Mouse (Mus musculus) adrenal gland, postnatal 25 days (tissue): ENCODE results near the gene Arnt. TPM values are rescaled to one million over a fixed set of nuclear protein-coding genes. Genes with fewer than 3 reads are reported as not detected.
A peak's percentile ranks its signal among the peaks of the same experiment; 100 is the strongest.

Source experiments
- DNase-seq: peaks from one replicate; pipeline ENCODE4 v3.0.0; 2021; ENCODE audit warnings: mixed read lengths
- total RNA-seq: library from RNA; stranded (reverse); gene quantifications from 2 replicates; pipeline ENCODE4 v1.2.3, GENCODE M21; 2021

Gene Arnt
- total RNA-seq, 1 experiment from 2014 or later, result 87.6 TPM

GRCm38 (mm10) chr3:95457758-95458157 lies 23.6 kb downstream of the Arnt start:
- no peak for DNase-seq

DNA sequence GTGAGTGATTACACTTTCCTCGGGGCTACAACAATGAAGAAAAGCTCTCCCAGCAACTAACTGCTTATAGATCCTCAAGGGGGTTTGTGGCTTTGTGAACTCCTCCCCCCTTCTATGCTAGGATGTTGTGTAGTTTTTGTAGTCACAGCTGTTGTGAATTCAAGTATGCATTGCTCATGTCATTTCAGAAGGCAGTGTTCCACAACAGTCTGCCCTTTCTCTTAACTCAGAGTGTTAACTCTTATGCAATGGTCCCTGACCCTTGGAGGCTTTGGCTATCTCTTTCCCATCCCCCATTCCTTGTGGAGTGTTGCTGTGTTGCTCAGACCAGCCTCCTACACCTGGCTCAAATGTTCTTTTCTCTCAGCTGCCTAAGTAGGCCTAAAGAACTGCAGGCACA lies 25.2 kb downstream of the Arnt start:
- DNase-seq, result no peak

DNA sequence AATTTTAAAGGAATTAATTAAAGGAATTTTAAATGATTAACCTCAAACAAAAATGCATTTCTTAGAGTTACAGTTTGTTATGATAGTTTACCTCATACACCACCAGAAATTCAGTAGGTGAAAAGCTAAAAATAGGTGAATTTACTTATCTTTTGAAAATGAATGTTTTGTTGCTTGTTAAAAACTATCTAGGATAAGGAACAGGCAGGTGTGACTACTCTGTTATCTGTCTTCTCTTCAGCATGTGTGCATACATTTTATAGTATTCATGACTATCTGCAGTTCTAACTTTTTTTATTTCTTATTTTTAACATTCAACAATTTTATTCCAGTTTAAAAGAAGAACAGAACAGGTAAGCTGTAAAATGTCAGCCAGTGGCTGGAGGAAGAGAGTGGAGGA lies 29.7 kb downstream of the Arnt start:
- DNase-seq, result no peak

DNA sequence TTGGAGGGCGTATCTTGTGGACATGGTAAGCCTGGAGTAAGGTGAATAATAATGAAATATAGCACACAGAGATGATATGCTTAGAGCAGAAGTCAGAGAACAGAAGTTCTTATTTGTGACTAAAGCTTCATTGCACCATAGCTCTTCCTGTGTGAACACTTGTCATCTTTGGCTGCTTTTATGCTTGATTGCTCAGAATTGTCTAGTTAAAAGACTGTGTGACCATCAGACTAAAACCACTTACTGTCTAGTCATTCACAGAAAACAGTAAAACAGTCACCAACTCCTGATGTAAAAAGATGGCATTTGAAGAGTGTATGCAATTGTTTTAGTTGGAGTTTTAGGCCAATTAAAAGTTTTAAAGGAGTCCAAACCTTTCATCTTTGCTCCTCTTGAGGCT lies 44.8 kb downstream of the Arnt start:
- no peak for DNase-seq

DNA sequence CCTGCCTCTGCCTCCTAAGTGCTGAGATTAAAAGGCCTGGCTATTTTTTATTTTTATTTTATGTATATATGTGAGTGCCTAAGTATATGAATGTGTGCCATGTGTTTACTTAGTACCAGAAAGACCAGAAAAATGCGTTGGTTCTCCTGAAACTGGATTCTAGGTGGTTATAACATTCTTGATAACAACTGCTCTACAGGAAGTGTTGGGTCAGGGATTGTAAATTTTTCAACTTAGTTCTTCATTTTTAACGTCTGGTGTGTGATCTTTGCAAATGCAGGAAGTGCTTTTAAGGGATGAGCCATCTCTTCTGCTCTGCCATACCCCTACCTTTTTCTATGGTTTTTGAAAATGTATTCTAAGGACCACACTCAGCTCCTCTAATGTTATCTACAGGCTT lies 52.2 kb downstream of the Arnt start:
- DNase-seq, result no peak

- no peak for DNase-seq
Measured at GRCm38 (mm10) chr3:95488679-95489078, 54.5 kb downstream of the Arnt start.

GRCm38 (mm10) chr3:95490238-95490637 lies 56.0 kb downstream of the Arnt start:
- no peak for DNase-seq

DNA sequence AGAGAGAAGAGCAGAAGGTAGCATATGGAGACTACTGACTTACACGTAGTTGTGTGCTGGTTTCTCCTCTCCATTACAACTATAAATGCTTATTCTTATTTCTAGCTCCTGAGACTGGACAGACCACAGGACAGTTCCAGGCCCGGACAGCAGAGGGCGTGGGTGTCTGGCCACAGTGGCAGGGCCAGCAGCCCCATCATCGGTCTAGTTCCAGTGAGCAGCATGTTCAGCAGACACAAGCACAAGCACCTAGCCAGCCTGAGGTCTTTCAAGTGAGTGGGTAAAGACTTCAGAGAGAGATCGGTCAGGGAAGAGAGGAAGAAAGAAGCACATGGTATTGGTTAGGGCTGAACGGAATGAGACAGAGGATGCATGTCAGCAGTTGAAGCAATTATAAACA lies 60.2 kb downstream of the Arnt start:
- DNase-seq, result peak; percentile 70

DNA sequence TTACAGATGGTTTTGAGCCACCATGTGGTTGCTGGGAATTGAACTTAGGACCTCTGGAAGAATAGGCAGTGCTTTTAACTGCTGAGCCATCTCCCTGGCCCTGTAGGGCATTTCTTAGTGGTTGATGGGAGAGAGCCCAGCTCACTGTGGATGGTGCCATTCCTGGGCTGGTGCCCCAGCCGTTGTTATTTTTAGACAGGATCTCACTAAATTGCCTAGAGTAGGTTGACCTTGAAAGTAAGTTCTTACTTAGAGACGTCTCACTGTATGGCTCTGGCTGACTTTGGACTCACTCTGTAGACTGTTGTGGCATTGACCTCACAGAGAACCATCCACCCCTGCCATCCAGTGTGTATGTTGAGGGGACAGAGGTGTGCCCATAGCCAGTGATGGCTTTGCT lies 64.0 kb downstream of the Arnt start:
- DNase-seq, result no peak

- no peak for DNase-seq
Measured at GRCm38 (mm10) chr3:95499024-95499423, 64.8 kb downstream of the Arnt start, which contains the start of gene Ctsk. Ctsk (plus strand) TSS chr3:95499256.

DNA sequence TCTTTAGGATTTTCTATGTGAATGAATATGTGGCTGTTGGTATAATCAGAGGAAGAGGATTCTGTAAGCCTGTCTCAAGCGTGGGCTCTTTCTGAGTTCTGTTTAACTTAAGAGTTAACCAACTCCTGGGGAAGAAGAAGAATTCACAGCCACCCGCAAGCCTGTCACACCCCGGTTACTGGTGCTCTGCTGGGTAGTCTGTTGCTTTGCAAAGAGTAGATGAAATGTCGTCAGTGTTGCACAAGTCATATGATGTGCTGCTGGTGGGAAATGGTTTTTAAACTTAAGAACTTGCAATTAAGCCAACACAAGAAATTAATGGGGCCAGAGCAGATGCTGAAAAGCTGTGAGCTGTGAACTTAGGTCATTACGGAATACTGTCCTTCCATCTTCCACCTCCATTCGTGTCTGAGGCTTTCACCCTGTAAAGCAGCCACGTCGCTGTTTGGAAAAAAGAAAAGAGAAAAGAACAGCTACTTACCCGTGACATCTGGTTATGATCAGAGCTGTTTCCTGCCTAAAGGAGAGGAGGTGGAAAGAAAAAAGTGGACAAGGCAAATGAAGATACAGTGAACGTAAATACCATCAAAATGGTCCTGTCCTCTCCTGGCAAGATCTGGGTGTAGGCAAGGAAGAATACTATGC lies 65.4 kb downstream of the Arnt start:
- DNase-seq, result no peak

- DNase-seq, result no peak
Measured at GRCm38 (mm10) chr3:95502312-95502711, 68.1 kb downstream of the Arnt start.

DNA sequence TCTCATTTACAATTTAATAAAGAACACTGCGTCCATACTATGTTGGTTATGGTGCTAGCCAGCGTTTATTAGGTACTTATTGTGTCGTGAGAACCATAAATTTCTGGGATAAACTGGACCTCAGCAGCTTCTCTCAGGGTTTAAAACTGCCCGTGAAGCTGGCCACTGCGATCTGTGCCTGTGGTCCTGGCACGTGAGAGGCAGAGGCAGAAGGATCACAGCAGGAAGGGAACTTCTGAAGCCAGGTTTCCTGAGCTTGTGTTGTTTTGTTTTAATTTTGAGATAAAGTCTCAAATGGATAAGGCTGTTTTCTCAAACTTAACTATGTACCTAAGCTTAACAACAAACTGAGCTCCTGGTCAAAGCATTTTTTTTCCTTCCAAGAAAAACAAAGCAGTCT lies 75.2 kb downstream of the Arnt start:
- DNase-seq, result no peak

DNA sequence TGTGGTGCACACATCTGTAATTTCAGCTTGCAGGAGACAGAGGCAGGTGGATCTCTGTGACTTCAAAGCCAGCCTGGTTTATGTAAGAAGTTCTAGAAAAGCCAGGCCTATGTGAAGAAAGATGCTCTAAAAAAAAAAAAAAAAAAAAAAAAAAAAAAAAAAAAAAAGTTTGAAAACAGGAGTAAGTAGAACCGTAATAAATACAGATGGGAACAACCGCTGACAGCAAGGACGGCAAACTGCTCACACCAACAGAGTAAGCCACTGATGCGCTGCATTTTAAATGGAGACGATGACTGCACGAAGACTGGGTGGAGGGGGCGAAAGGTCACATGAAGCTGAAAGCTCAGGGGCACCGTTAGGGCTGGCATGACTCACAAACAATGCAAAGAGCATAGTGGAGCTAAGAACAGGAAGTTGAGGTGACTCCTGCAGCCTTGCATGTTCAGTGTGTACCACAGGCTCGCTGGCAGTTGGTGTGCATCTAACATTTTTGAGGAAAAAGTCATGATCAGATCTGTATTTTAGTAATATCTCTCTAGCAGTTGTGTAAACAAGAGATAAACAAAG lies 77.5 kb downstream of the Arnt start:
- peak; percentile 14 for DNase-seq

GRCm38 (mm10) chr3:95516614-95517041 lies 82.4 kb downstream of the Arnt start:
- DNase-seq, result no peak

- peak; percentile 60 for DNase-seq
Measured at GRCm38 (mm10) chr3:95517493-95517898, 83.3 kb downstream of the Arnt start.

DNA sequence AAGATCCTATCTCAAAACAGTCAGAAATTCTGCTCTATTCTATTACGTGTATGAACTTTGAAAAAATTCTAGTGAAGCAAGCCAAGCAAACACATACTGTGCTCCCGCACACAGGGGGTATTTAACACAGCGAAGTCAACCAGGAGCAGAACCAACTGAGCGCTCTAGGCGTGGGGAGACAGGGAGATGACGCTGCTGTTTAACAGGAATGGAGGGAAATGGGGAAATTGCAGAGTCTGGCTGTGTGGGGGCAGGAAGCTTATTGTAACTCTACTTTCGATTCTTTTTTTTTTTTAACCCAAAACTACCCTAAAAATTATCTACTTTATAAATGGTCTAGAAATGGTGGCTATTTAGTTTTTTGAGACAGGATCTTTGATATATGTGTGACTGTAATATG lies 84.7 kb downstream of the Arnt start:
- DNase-seq, result no peak

GRCm38 (mm10) chr3:95519315-95519714 lies 85.1 kb downstream of the Arnt start:
- DNase-seq, result no peak

DNA sequence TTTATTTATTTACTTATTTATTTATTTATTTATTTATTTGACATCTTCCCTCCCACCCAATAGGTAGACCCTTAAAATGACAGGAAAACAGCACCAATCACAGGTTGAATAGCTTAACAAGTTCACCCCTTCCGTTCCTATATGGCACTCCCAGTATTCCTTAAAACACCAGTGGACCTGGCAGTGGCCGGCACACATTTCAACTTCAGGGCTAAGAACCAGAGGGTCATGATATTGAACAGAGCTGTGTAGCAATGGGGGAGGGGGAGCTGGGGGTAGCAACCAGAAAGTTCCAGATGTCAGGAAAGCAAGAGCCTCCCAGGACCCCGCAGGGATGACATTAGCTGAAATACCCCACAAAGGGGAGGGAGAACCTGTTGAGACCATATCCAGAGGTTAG lies 85.9 kb downstream of the Arnt start:
- no peak for DNase-seq

DNA sequence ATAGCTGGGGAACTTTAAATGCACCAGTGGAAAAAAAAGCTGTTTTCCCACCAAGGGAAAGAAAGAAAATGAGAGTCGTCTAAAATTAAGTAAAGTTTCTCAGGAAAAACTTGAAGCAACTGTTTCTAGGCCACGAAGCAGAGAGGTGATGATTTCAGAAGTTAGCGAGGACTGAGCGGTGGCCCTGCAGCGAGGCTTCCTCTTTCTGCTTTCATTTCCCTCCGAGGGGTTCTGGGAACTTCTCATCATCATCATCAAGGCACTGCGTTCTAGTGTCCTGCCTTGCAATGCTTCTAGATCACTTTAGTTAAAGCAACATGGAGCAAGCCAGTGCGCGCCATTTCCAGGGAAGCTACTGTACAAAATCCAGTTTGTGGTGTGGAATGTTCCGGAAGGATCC lies 87.0 kb downstream of the Arnt start:
- no peak for DNase-seq

DNA sequence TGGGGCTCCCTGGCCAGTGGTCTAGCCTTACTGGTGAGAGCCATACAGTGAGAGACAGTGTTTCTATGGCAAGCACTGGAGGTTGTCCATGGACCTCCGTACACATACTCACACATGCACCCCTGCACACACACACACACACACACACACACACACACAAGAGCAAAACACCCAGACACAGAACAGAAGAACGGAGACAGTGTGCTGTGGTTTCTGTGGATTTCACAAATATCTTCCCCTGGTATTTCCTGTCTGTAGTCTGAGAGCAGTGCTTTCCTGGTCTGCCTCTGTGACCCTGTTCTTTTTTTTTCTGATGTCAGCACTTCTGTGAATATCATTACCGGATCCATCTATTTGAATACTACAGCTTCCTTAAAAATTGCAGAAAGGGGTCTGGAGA lies 89.5 kb downstream of the Arnt start:
- DNase-seq, result no peak

DNA sequence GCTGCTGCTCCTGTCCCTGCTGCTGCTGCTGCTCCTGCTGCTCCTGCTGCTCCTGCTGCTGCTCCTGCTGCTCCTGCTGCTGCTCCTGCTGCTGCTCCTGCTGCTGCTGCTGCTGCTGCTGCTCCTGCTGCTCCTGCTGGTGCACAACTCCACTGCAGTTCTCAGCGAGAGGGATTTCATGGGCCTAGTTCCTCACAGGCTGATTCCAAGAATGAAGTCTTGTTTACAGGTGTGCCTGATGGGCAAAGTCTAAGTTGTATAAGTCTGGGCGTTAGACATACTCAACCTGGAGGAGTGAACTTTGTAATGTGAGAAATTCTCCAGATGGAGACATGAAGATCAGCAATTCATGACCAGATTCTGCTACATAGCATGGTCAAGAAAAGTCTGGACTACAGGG lies 90.5 kb downstream of the Arnt start:
- no peak for DNase-seq

GRCm38 (mm10) chr3:95526111-95526510 lies 91.9 kb downstream of the Arnt start:
- no peak for DNase-seq

DNA sequence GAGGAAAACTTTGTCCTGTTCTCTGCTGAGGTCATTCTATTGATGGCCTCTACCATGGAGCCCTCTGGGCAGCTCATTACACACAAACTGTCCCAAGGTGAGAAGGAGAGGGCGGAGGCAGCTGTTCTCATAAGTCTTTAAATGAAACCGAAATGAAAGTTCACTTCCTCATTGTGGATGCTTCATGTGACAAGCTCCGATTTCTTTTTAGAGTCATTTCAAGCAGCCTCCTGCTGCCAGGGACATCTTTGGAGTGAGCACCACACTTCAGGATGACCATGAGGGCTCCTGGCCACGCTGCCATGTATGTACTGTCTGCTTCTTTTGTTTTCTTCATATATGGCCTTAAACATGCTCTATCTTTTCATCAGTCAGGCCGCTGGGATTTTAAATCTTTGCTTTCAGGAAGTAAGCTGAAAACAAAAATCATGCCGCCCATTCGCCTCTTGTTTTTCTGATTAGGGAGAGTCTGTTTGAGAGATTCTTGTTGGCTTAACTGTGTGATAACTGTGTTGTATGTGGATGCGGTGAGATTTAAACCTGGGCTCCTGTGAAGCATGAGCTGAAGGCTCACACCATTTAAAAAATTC lies 92.5 kb downstream of the Arnt start, which contains the start of gene Ctss:
Gene Ctss (plus strand): TSS at position 165 of the 590 bp plus-strand sequence.
- DNase-seq, result no peak
